Mouse (Mus musculus): ENCODE measurements around the gene Max. TPM values are rescaled to one million over a fixed set of nuclear protein-coding genes. Genes with fewer than 3 reads are reported as not detected.

The Max gene
- polyA plus RNA-seq, 1 experiment from 2014 or later, result 109 TPM

DNA sequence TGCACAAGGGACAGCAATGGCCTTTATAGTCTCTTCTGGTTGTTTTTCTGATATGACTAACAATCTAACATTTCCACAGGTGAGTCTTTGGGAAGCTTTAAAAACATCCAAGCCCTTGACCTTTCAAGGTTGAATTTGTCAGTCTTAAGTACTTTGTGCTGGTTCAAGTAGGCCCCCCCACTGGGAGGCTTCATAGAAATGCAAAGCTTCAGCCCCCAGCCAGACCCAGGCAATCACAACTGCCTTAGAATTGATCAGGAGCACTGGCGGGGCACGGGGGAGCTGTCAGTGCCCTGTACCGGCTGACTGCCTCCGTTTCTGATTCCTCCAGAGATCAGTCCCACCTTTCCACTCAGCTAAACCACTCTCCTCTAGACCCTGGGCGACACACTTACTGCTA is 3.1 kb upstream of the Max start:
- DNase-seq (ENCODE audit: low spot score), result no peak

DNA sequence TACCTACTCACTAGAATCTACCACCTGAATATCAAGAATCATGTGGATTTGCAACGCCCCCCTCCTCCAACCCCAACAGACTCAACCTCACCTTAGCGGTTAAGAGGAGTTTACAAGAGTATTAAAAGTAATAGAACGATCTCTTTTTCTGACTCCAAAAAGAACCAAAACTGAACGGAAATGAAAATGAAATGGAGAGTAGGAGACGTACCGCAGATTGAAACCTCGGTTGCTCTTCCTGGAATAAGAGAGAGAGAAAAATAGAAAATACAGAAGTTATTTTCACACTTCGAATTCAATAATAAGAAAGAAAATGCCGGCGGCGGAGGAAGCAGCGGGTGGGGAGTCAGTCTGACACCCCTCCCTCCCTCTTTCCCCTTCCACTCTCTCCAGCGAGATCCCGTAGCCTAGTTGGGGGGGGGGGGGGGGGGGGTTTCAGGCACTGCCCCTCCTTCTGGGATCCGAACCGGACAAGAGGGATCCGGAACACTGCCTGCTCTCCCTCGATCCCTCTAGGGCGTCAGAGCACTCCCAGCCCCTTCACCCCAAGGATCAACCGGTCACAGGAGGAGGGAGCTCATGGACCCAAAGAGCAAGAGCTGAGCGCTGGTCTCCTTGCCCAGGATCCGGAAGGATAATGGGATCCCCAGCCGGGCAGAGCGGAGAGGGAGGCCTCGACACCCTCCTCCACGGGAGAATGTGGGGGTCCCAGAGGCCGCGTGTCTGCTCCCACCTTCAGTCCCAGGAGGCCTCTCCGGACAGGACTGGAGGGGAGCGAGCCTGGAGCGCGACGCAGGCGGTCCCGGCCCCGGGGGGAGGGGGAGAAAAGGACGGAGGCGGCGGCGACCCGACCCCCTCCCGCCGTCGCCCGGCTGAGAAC is 709 bp downstream of the Max start:
- peak; percentile 28 for DNase-seq (ENCODE audit: low spot score)
- Histone ChIP-seq H3K9ac (ENCODE audit: low read length) (peak overlapping the region; percentile 84), H3K4me1 (ENCODE audit: control insufficient read depth, insufficient read depth, low read length) (peaks cover 11% of the 10 kb centered on the region; the same call in 1 of the 2 replicates), H3K4me3 (ENCODE audit: low read depth, low read length) (peak overlapping the region; percentile 89), H3K27ac (ENCODE audit: low read depth, low read length) (peak overlapping the region; percentile 36), H3K9me3 (replicated peaks; ENCODE audit: control insufficient read depth, low read length) (no peaks in the 10 kb centered on the region), H3K36me3 (ENCODE audit: control insufficient read depth, insufficient read depth, low read length) (peaks cover 21% of the 10 kb centered on the region), H3K4me2 (ENCODE audit: low read length) (peak overlapping the region; percentile 85), H3K27me3 (replicated peaks; ENCODE audit: control insufficient read depth, insufficient read depth, low read length) (no peaks in the 10 kb centered on the region)
- 7% methylated on average over 33 of the region's 45 CpGs for WGBS
- no peak for ATAC-seq

More for the DNA sequence above, 3.1 kb upstream of the Max start:
- WGBS, result 12% methylated on average over 5 of the region's 5 CpGs
- no peak overlapping the region for H3K4me2 ChIP-seq (ENCODE audit: low read length)
- H3K9ac ChIP-seq (ENCODE audit: low read length), result no peak overlapping the region
- H3K9me3 ChIP-seq (replicated peaks; ENCODE audit: control insufficient read depth, low read length), result no peaks in the 10 kb centered on the region
- no peaks in the 10 kb centered on the region for H3K27me3 ChIP-seq (replicated peaks; ENCODE audit: control insufficient read depth, insufficient read depth, low read length)
- no peak overlapping the region for H3K4me3 ChIP-seq (ENCODE audit: low read depth, low read length)
- peaks cover 11% of the 10 kb centered on the region; the same call in 1 of the 2 replicates for H3K4me1 ChIP-seq (ENCODE audit: control insufficient read depth, insufficient read depth, low read length)
- ATAC-seq, result no peak
- H3K27ac ChIP-seq (ENCODE audit: low read depth, low read length), result no peak overlapping the region
- 0 out of 2 replicates have a peak, but pooled peaks cover under 1% of the 10 kb centered on the region for H3K36me3 ChIP-seq (ENCODE audit: control insufficient read depth, insufficient read depth, low read length)

DNA sequence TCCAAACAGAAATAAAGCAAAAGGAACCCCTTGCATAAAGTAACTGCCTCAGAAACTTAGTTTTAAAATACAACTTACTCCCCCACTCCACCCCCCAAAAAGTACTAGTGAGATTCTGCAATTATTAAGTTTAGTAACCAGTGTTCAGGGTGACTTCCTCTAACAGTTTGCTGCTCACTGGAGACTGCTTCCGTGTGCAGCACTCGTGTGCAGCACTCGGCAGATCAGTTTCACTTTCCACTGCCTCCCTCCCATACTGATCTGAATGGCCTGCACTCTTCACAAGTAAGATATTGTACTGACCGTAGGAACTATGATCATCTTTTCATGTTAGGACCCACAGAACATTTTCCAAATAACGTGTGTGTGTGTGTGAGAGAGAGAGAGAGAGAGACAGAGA is 4.3 kb downstream of the Max start:
- no peaks in the 10 kb centered on the region for H3K27me3 ChIP-seq (replicated peaks; ENCODE audit: control insufficient read depth, insufficient read depth, low read length)
- no peak overlapping the region for H3K4me3 ChIP-seq (ENCODE audit: low read depth, low read length)
- WGBS, result 90% methylated on average over 5 of the region's 5 CpGs
- H3K36me3 ChIP-seq (ENCODE audit: control insufficient read depth, insufficient read depth, low read length), result peaks cover 51% of the 10 kb centered on the region
- no peak for DNase-seq (ENCODE audit: low spot score)
- no peak for ATAC-seq
- peaks cover 5% of the 10 kb centered on the region; the same call in 1 of the 2 replicates for H3K4me1 ChIP-seq (ENCODE audit: control insufficient read depth, insufficient read depth, low read length)
- no peak overlapping the region for H3K27ac ChIP-seq (ENCODE audit: low read depth, low read length)
- H3K4me2 ChIP-seq (ENCODE audit: low read length), result no peak overlapping the region
- H3K9me3 ChIP-seq (replicated peaks; ENCODE audit: control insufficient read depth, low read length), result no peaks in the 10 kb centered on the region
- H3K9ac ChIP-seq (ENCODE audit: low read length), result no peak overlapping the region

DNA sequence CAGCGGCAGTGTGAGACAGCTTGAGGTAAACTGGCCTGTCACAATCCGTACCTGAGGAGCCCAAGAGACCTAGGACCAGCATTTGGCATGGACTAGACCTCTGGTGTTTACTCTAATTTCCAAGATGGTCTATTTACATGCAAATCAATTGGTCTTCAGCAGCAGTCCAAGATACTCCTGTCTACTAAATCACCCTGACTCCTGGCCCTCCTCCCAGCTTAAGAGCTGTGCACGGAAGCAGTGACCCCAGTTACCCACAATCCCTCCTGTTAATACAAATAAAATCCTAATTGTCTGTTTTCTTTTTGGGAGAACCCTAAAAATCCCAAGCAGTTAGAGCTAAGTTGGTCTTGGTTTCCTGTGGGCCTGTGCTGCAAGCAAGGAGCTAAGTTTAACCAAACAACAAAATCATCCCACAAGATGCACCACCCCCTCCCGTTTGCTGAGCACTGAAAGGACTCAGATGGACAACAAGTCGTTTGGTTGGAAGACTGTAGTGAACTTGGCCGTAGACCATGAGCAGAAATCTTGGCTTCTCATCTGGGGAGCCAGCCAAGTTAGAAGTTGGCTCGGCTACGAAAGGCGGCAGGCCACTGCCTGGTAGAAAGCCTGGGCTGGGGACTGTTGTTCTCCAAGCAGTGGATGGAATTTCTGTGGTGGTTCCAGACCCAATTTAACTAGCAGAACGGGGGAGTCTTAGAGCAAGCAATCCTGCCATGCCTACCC is 7.1 kb downstream of the Max start:
- no peak overlapping the region; the same call in 1 of the 2 replicates for H3K27ac ChIP-seq (ENCODE audit: low read depth, low read length)

DNA sequence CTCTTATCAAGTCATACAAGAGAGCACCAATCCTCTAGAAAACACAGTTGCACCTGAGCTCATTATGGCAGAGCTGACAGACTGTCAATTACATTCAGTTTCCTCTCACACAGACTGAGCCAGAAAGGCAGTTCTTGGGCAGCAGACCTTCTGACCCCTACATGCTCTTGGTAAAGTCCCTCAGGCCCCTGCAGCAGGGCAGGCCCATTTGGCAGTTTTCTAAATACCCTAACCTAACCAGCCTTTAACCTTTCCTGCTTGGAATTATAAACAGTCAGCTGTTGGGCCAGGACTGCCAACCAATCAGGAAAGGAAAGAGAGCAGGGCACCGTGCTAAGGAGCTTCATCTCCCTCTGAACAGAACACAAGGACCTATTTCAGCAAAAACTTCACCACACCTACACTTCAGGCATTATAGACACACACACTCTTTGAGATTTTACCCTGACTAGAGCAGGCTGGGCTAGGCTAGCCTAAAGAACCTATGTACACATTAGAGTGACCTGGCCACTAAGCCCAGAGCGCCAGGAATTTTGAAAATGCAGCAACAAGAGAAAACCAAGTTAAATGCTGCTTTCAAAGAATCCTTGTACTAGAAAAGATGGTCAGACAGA is 8.1 kb downstream of the Max start:
- peaks cover 74% of the 10 kb centered on the region for H3K36me3 ChIP-seq (ENCODE audit: control insufficient read depth, insufficient read depth, low read length)
- H3K9ac ChIP-seq (ENCODE audit: low read length), result no peak overlapping the region
- WGBS, result 89% methylated on average over 2 of the region's 2 CpGs
- ATAC-seq, result no peak
- H3K4me1 ChIP-seq (ENCODE audit: control insufficient read depth, insufficient read depth, low read length), result no peaks in the 10 kb centered on the region
- no peak overlapping the region for H3K4me3 ChIP-seq (ENCODE audit: low read depth, low read length)
- no peaks in the 10 kb centered on the region for H3K9me3 ChIP-seq (replicated peaks; ENCODE audit: control insufficient read depth, low read length)
- no peak for DNase-seq (ENCODE audit: low spot score)
- H3K27ac ChIP-seq (ENCODE audit: low read depth, low read length), result no peak overlapping the region
- H3K27me3 ChIP-seq (replicated peaks; ENCODE audit: control insufficient read depth, insufficient read depth, low read length), result no peaks in the 10 kb centered on the region
- no peak overlapping the region for H3K4me2 ChIP-seq (ENCODE audit: low read length)

More for the DNA sequence above, 7.1 kb downstream of the Max start:
- DNase-seq (ENCODE audit: low spot score) (peak; percentile 58), ATAC-seq (no peak; the same call in 1 of the 2 replicates)
- 69% methylated on average over 10 of the region's 10 CpGs for WGBS
- H3K27me3 ChIP-seq (replicated peaks; ENCODE audit: control insufficient read depth, insufficient read depth, low read length), result no peaks in the 10 kb centered on the region
- H3K9me3 ChIP-seq (replicated peaks; ENCODE audit: control insufficient read depth, low read length), result no peaks in the 10 kb centered on the region
- H3K4me2 ChIP-seq (ENCODE audit: low read length), result no peak overlapping the region
- H3K36me3 ChIP-seq (ENCODE audit: control insufficient read depth, insufficient read depth, low read length), result peaks cover 73% of the 10 kb centered on the region
- no peak overlapping the region for H3K9ac ChIP-seq (ENCODE audit: low read length)
- no peaks in the 10 kb centered on the region for H3K4me1 ChIP-seq (ENCODE audit: control insufficient read depth, insufficient read depth, low read length)
- H3K4me3 ChIP-seq (ENCODE audit: low read depth, low read length), result no peak overlapping the region

DNA sequence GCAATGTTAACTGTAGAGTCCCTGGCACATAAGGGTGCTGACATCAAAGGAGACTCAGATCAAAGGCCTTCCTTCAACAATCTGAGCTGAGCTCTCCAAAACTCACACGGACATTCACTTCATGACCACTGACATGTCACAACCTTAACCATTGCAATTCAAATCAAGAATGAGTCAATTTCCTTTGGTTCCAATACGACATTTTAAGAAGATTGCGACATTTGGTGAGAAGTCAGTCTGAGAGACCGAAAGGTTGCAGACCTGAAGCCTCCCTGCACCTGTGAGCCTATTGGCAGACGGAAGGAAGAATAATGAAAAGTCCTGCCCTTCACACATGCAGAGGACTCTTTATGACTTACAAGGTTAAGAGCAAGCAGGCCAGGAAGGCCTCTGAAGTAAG is 11.7 kb downstream of the Max start:
- Histone ChIP-seq H3K9ac (ENCODE audit: low read length) (no peak overlapping the region), H3K27me3 (replicated peaks; ENCODE audit: control insufficient read depth, insufficient read depth, low read length) (no peaks in the 10 kb centered on the region), H3K4me1 (ENCODE audit: control insufficient read depth, insufficient read depth, low read length) (no peaks in the 10 kb centered on the region), H3K4me2 (ENCODE audit: low read length) (no peak overlapping the region), H3K27ac (ENCODE audit: low read depth, low read length) (no peak overlapping the region), H3K36me3 (ENCODE audit: control insufficient read depth, insufficient read depth, low read length) (peaks cover 88% of the 10 kb centered on the region), H3K4me3 (ENCODE audit: low read depth, low read length) (no peak overlapping the region), H3K9me3 (replicated peaks; ENCODE audit: control insufficient read depth, low read length) (no peaks in the 10 kb centered on the region)
- DNase-seq (ENCODE audit: low spot score), result no peak
- WGBS, result 90% methylated on average over 5 of the region's 5 CpGs
- ATAC-seq, result no peak

DNA sequence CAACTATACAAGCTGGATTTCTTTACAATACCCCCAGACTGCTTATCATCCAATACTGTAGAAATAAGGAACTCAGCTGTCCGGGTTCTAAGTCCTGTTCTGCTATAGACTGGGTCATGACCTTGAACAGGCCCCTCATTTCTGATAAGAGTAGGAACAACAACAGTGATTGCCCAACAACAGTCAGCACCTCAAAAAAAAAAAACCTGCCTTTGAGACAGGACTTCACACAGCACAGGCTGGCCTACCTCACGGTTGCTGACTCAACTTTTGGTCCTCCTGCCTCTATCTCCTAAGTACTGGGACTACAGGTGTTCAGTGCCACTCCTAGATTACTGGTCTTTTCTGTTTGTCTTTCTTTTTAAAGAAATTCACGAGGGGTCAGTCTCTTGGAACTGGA is 13.2 kb downstream of the Max start:
- Histone ChIP-seq H3K4me3 (ENCODE audit: low read depth, low read length) (no peak overlapping the region), H3K4me2 (ENCODE audit: low read length) (no peak overlapping the region), H3K27ac (ENCODE audit: low read depth, low read length) (no peak overlapping the region), H3K27me3 (replicated peaks; ENCODE audit: control insufficient read depth, insufficient read depth, low read length) (no peaks in the 10 kb centered on the region), H3K9me3 (replicated peaks; ENCODE audit: control insufficient read depth, low read length) (no peaks in the 10 kb centered on the region), H3K9ac (ENCODE audit: low read length) (no peak overlapping the region), H3K4me1 (ENCODE audit: control insufficient read depth, insufficient read depth, low read length) (no peaks in the 10 kb centered on the region), H3K36me3 (ENCODE audit: control insufficient read depth, insufficient read depth, low read length) (peaks cover 95% of the 10 kb centered on the region)
- 92% methylated on average over 3 of the region's 3 CpGs for WGBS
- DNase-seq (ENCODE audit: low spot score) (no peak), ATAC-seq (no peak)

DNA sequence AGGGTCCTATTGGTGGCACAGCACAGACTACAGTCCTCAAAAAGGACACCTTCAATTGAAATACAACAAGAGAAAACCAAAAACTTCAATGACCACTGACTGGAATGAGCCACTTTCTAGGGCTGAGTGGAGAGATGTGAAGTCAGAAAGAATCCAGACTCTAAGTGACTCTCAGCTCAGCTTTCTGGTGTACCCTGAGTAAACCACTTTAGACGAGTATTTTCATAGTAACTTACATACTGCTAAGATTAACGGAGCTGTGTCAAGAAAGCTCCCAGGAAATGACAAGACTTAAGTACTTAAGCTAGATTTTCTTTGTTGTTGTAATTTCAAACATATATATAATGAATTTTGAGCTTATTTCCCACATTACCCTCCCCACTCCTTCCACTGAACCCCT is 13.8 kb downstream of the Max start:
- H3K9ac ChIP-seq (ENCODE audit: low read length), result no peak overlapping the region
- H3K27me3 ChIP-seq (replicated peaks; ENCODE audit: control insufficient read depth, insufficient read depth, low read length), result no peaks in the 10 kb centered on the region
- WGBS, result 90% methylated on average over 2 of the region's 2 CpGs
- H3K4me1 ChIP-seq (ENCODE audit: control insufficient read depth, insufficient read depth, low read length), result no peaks in the 10 kb centered on the region
- no peaks in the 10 kb centered on the region for H3K9me3 ChIP-seq (replicated peaks; ENCODE audit: control insufficient read depth, low read length)
- H3K4me3 ChIP-seq (ENCODE audit: low read depth, low read length), result no peak overlapping the region
- DNase-seq (ENCODE audit: low spot score) (no peak), ATAC-seq (no peak)
- H3K4me2 ChIP-seq (ENCODE audit: low read length), result no peak overlapping the region
- peaks cover 95% of the 10 kb centered on the region for H3K36me3 ChIP-seq (ENCODE audit: control insufficient read depth, insufficient read depth, low read length)
- no peak overlapping the region for H3K27ac ChIP-seq (ENCODE audit: low read depth, low read length)

Data from forebrain, embryonic 14.5 days (tissue).